Mouse (Mus musculus) cortical plate, adult 2 months (tissue): ENCODE data around the gene Hlcs.

ENCODE experiments used
- CTCF ChIP-seq: fragments of 200-500 bp; IDR thresholded peaks from 2 replicates; pipeline ENCODE4 v1.5.1; 2011; ENCODE audit warnings: mild to moderate bottlenecking, control low read depth, low read length; ENCODE audit not compliant: insufficient read depth; ENCODE audit errors: extremely low read depth
- POLR2A ChIP-seq: fragments of 200-500 bp; IDR thresholded peaks from 2 replicates; pipeline ENCODE4 v1.6.1; 2011; ENCODE audit warnings: mild to moderate bottlenecking, low read length, control low read depth; ENCODE audit not compliant: insufficient read depth; ENCODE audit errors: extremely low read depth

DNA sequence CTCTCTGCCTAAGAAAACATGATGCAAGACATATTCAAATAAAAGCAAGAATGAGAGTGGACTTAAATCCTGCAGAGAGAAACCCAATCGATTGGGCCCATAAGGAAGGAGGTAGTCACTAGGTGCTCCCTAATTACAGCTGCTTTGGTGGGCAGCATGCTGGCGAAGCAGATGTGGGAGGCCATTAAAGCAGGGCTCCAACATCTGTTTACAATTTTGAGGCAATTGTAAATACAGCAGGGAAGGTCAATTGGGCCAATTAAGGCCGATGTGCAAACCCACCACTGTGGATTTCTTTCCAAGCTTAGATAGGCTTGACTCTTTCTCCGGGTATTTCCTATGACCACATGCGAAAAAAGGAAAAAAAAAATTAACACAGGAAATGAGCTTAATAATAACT, 117.5 kb downstream of the Hlcs start:
- TF ChIP-seq CTCF = no peak
- no peak for TF ChIP-seq POLR2A
